Mouse (Mus musculus) ovary, postnatal 14 days (tissue): Measurements from ENCODE around the gene Eef1a2.
"Not testable (repeated sequence)": the region's sequence is repeated elsewhere in the genome, so short reads cannot be mapped to it uniquely, and the experiment has no call there.

Experiments used
- DNase-seq: peaks from one replicate; pipeline ENCODE4 v3.0.0; 2022; ENCODE audit warnings: low spot score

The Eef1a2 gene

GRCm38 (mm10) chr2:181156248-181157121 lies at the start of gene Eef1a2:
Gene Eef1a2 (minus strand): TSS chr2:181157014.
- DNase-seq = no peak

- no peak for DNase-seq
Measured at GRCm38 (mm10) chr2:181206118-181206517, 49.3 kb upstream of the Eef1a2 start.

GRCm38 (mm10) chr2:181205678-181206077 lies 48.9 kb upstream of the Eef1a2 start:
- no peak for DNase-seq

GRCm38 (mm10) chr2:181202886-181203285 lies 46.1 kb upstream of the Eef1a2 start:
- DNase-seq = no peak

GRCm38 (mm10) chr2:181202422-181202821 lies 45.6 kb upstream of the Eef1a2 start, which contains the start of gene Ptk6:
Gene Ptk6 (minus strand): TSS chr2:181202789.
- DNase-seq = no peak

- DNase-seq = no peak
Measured at GRCm38 (mm10) chr2:181201606-181202005, 44.8 kb upstream of the Eef1a2 start.

- DNase-seq = no peak
Measured at GRCm38 (mm10) chr2:181196628-181197300, 40.0 kb upstream of the Eef1a2 start.

- DNase-seq = no peak
Measured at GRCm38 (mm10) chr2:181193044-181193443, 36.2 kb upstream of the Eef1a2 start.

GRCm38 (mm10) chr2:181191936-181192335 lies 35.1 kb upstream of the Eef1a2 start:
- DNase-seq = no peak

GRCm38 (mm10) chr2:181191385-181191784 lies 34.6 kb upstream of the Eef1a2 start:
- DNase-seq = not testable (repeated sequence)

- DNase-seq = no peak
Measured at GRCm38 (mm10) chr2:181189321-181189720, 32.5 kb upstream of the Eef1a2 start.

GRCm38 (mm10) chr2:181188681-181189080 lies 31.9 kb upstream of the Eef1a2 start:
- no peak for DNase-seq

GRCm38 (mm10) chr2:181187121-181188000 lies 30.5 kb upstream of the Eef1a2 start, which contains the start of gene Ppdpf:
Gene Ppdpf (plus strand): TSS chr2:181187247.
- DNase-seq = peak; percentile 76

GRCm38 (mm10) chr2:181186635-181187034 lies 29.8 kb upstream of the Eef1a2 start:
- peak; percentile 70 for DNase-seq

GRCm38 (mm10) chr2:181180898-181181297 lies 24.1 kb upstream of the Eef1a2 start:
- no peak for DNase-seq

GRCm38 (mm10) chr2:181178471-181178870 lies 21.7 kb upstream of the Eef1a2 start:
- no peak for DNase-seq

- no peak for DNase-seq
Measured at GRCm38 (mm10) chr2:181178015-181178414, 21.2 kb upstream of the Eef1a2 start.

GRCm38 (mm10) chr2:181174646-181175045 lies 17.8 kb upstream of the Eef1a2 start:
- no peak for DNase-seq

- DNase-seq = no peak
Measured at GRCm38 (mm10) chr2:181166469-181166868, 9.7 kb upstream of the Eef1a2 start.

GRCm38 (mm10) chr2:181160821-181161220 lies 4.0 kb upstream of the Eef1a2 start:
- no peak for DNase-seq

- no peak for DNase-seq
Measured at GRCm38 (mm10) chr2:181159771-181160170, 3.0 kb upstream of the Eef1a2 start.

- no peak for DNase-seq
Measured at GRCm38 (mm10) chr2:181159091-181159514, 2.3 kb upstream of the Eef1a2 start.
